Mouse (Mus musculus) thymus, postnatal 0 days (tissue): Measurements from ENCODE around the gene Prr19. TPM values are rescaled to one million over a fixed set of nuclear protein-coding genes. Genes with fewer than 3 reads are reported as not detected.
A peak's percentile ranks its signal among the peaks of the same experiment; 100 is the strongest.

Experiments
- DNase-seq: peaks from one replicate; pipeline ENCODE4 v3.0.0-alpha.2; 2015; ENCODE audit warnings: low spot score
- polyA plus RNA-seq: library from polyadenylated mRNA; unstranded; fragments of >200 nt; fragmentation: Nextera tagmentation; extraction: Ambion mirVana; gene quantifications from 2 replicates; pipeline ENCODE4 v1.2.1, GENCODE M21; 2015

Prr19 gene
- polyA plus RNA-seq, 1 experiment from 2014 or later = 0.22 TPM

GRCm38 (mm10) chr7:25275555-25276298 is 25.5 kb upstream of the Prr19 start:
- DNase-seq = no peak

GRCm38 (mm10) chr7:25277405-25277804 is 23.8 kb upstream of the Prr19 start:
- DNase-seq = no peak

GRCm38 (mm10) chr7:25277998-25278340 is 23.2 kb upstream of the Prr19 start:
- peak; percentile 75 for DNase-seq

- DNase-seq = peak; percentile 96
Measured at GRCm38 (mm10) chr7:25278341-25279075, 22.7 kb upstream of the Prr19 start.

- peak; percentile 86 for DNase-seq
Measured at GRCm38 (mm10) chr7:25279076-25279860, 21.9 kb upstream of the Prr19 start.

GRCm38 (mm10) chr7:25279861-25280791 is 21.1 kb upstream of the Prr19 start:
- DNase-seq = no peak

GRCm38 (mm10) chr7:25281166-25281733 is 20.0 kb upstream of the Prr19 start:
- DNase-seq = no peak

- peak; percentile 98 for DNase-seq
Measured at GRCm38 (mm10) chr7:25281734-25282601, 19.2 kb upstream of the Prr19 start.

- peak; percentile 54 for DNase-seq
Measured at GRCm38 (mm10) chr7:25282731-25283211, 18.4 kb upstream of the Prr19 start.

GRCm38 (mm10) chr7:25283637-25284036 is 17.6 kb upstream of the Prr19 start:
- no peak for DNase-seq

- DNase-seq = no peak
Measured at GRCm38 (mm10) chr7:25284171-25284570, 17.0 kb upstream of the Prr19 start.

GRCm38 (mm10) chr7:25284766-25285165 is 16.4 kb upstream of the Prr19 start:
- DNase-seq = no peak

- DNase-seq = no peak
Measured at GRCm38 (mm10) chr7:25285511-25286238, 15.5 kb upstream of the Prr19 start.

GRCm38 (mm10) chr7:25286989-25287388 is 14.2 kb upstream of the Prr19 start:
- DNase-seq = no peak

- no peak for DNase-seq
Measured at GRCm38 (mm10) chr7:25288011-25288410, 13.2 kb upstream of the Prr19 start.

- DNase-seq = no peak
Measured at GRCm38 (mm10) chr7:25288721-25289120, 12.5 kb upstream of the Prr19 start.

- DNase-seq = no peak
Measured at GRCm38 (mm10) chr7:25289925-25290324, 11.3 kb upstream of the Prr19 start.

GRCm38 (mm10) chr7:25290463-25290862 is 10.7 kb upstream of the Prr19 start:
- no peak for DNase-seq

- no peak for DNase-seq
Measured at GRCm38 (mm10) chr7:25290911-25291310, 10.3 kb upstream of the Prr19 start.
